Mouse (Mus musculus) spleen, adult 2 months (tissue): ENCODE measurements at regions not wholly inside any gene's neighbourhood (a gene's known extent, or its start where the extent isn't known, plus 50 kb on each side); places are given as distances from the start of the nearest gene placed in this dataset.

Experiments
- DNase-seq, 2 experiments: peaks; one replicate each; pipeline versions ENCODE4 v3.0.0 to v3.0.0-alpha.2; 2012 to 2021; ENCODE audit warnings: low spot score in 2 of 2, low read depth in 1 of 2
- H3K27ac ChIP-seq: fragments of 200-500 bp; 2 replicates; pipeline ENCODE4 v1.5.1; 2012; ENCODE audit warnings: low read length, inconsistent platforms; ENCODE audit not compliant: insufficient read depth
- H3K27me3 ChIP-seq: fragments of 200-500 bp; 2 replicates; pipeline ENCODE4 v1.6.1; 2012; ENCODE audit warnings: mild to moderate bottlenecking, moderate library complexity, low read length, inconsistent platforms; ENCODE audit not compliant: control insufficient read depth, insufficient read depth
- H3K36me3 ChIP-seq: fragments of 200-500 bp; 2 replicates; pipeline ENCODE4 v1.6.1; 2012; ENCODE audit warnings: mild to moderate bottlenecking, low read length, inconsistent platforms; ENCODE audit not compliant: control insufficient read depth, insufficient read depth
- H3K4me1 ChIP-seq: fragments of 200-500 bp; 2 replicates; pipeline ENCODE4 v1.6.1; 2011; ENCODE audit warnings: inconsistent platforms; ENCODE audit not compliant: control insufficient read depth, insufficient read depth, insufficient read length
- H3K4me3 ChIP-seq: fragments of 200-500 bp; 2 replicates; pipeline ENCODE4 v1.5.1; 2011; ENCODE audit warnings: mild to moderate bottlenecking, inconsistent platforms; ENCODE audit not compliant: insufficient read depth, insufficient read length; ENCODE audit errors: extremely low read depth
- CTCF ChIP-seq: fragments of 200-500 bp; IDR thresholded peaks from 2 replicates; pipeline ENCODE4 v1.5.1; 2011; ENCODE audit warnings: mild to moderate bottlenecking, inconsistent platforms; ENCODE audit not compliant: insufficient read depth, insufficient read length, insufficient replicate concordance; ENCODE audit errors: extremely low read depth
- POLR2A ChIP-seq: fragments of 200-500 bp; IDR thresholded peaks from 2 replicates; pipeline ENCODE4 v1.6.1; 2011; ENCODE audit warnings: low read depth, low read length, inconsistent platforms
- WGBS: fragments of 180-500 bp; shearing (Covaris S2); methylation state at CpG from one replicate; pipeline ENCODE4 v1.1.7; 2018; 5-methylcytosine and 5-hydroxymethylcytosine counted together

- no peak overlapping the region for H3K4me3 ChIP-seq
- no peak overlapping the region for H3K27ac ChIP-seq
- no peak for DNase-seq
- H3K27me3 ChIP-seq, result no peaks in the 10 kb centered on the region
- no peaks in the 10 kb centered on the region for H3K36me3 ChIP-seq
- 67% methylated on average over 6 of the region's 6 CpGs for WGBS
- peaks cover 5% of the 10 kb centered on the region; the same call in 1 of the 2 replicates for H3K4me1 ChIP-seq
- no peak for TF ChIP-seq CTCF
- no peak for TF ChIP-seq POLR2A
Observed at GRCm38 (mm10) chr14:25312814-25313426, 146.1 kb upstream of the Zmiz1 start.

GRCm38 (mm10) chr14:25313693-25314240, 145.2 kb upstream of the Zmiz1 start:
- TF ChIP-seq CTCF (no peak), POLR2A (no peak)
- peaks cover 5% of the 10 kb centered on the region; the same call in 1 of the 2 replicates for H3K4me1 ChIP-seq
- no peak overlapping the region for H3K27ac ChIP-seq
- no peaks in the 10 kb centered on the region for H3K36me3 ChIP-seq
- 55% methylated on average over 4 of the region's 4 CpGs for WGBS
- H3K4me3 ChIP-seq, result no peak overlapping the region
- no peak for DNase-seq
- 0 out of 2 replicates have a peak, but pooled peaks cover 1% of the 10 kb centered on the region for H3K27me3 ChIP-seq

DNA sequence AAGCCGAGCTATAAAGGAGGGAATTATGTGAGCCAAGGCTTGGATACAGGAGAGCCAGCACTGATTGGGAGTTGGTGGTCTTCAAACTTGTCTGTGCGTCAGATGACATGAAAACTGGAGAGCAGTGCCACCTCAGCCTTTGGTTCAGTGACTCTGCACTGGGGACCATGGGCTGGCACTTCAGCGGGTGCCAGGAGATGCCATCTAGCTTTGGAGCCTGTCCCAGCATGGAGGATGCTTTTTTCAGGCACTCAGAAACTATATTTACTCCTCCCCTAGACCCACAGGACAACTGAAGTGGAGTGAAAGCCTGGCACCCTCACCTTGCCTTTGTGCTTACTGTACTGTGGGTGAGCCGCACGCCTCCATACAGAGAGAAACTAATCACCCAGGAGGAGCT, 142.5 kb upstream of the Zmiz1 start:
- Histone ChIP-seq H3K4me3 (no peak overlapping the region), H3K36me3 (no peaks in the 10 kb centered on the region), H3K4me1 (peaks cover 5% of the 10 kb centered on the region; the same call in 1 of the 2 replicates), H3K27me3 (0 out of 2 replicates have a peak, but pooled peaks cover 1% of the 10 kb centered on the region), H3K27ac (no peak overlapping the region)
- no peak for DNase-seq
- 93% methylated on average over 5 of the region's 5 CpGs for WGBS
- TF ChIP-seq CTCF, result no peak
- no peak for TF ChIP-seq POLR2A

DNA sequence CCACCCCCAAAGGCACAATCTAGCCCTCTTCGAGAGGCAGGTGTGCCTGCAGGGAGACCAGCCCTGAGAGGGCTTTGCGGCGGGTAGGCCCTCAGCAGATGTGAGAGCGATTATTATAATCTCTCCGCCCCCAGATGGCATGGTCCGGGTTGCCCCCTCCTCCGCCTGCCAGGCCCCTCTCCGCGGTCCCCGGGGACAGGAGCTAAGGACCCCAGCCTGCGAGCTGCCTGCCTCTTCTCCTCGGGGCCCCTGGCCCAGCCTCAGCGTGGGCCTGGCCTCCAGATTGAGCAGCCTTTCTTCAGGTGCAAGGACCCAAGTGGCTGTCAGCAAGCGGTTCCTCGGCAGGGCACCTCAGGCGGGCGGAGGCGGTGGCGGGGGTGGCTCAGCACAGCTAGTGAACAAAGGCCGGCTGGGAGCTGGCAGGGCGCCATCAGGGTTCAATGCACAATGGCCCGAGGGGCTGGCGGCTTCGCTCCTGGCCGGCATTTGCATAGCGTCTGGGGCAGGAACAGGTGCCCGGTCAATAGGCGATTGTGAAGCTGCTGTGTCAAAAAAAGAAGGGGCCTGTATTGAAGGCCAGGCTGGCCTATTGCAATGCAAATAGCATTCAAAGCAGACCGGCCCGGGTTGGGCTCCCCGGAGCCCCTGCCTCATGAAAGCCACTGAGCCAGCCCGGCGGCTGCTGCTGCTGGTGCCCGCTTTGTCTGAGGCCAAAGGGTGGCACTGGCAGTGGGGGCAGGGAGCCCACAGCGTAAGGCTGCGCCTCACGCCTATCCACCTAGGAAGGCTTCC, 141.1 kb upstream of the Zmiz1 start:
- H3K27ac ChIP-seq, result no peak overlapping the region
- DNase-seq, result peak in 1 of 2 experiments; percentile 68
- H3K36me3 ChIP-seq, result no peaks in the 10 kb centered on the region

GRCm38 (mm10) chr14:25318909-25319308, 140.1 kb upstream of the Zmiz1 start:
- no peak overlapping the region for H3K4me3 ChIP-seq
- no peak overlapping the region for H3K27ac ChIP-seq
- H3K4me1 ChIP-seq, result peaks cover 7% of the 10 kb centered on the region; the same call in 1 of the 2 replicates
- 0 out of 2 replicates have a peak, but pooled peaks cover 1% of the 10 kb centered on the region for H3K27me3 ChIP-seq
- H3K36me3 ChIP-seq, result no peaks in the 10 kb centered on the region
- DNase-seq, result no peak
- TF ChIP-seq POLR2A (no peak), CTCF (no peak)
- 88% methylated on average over 12 of the region's 12 CpGs for WGBS

More for the DNA sequence above, 141.1 kb upstream of the Zmiz1 start:
- Histone ChIP-seq H3K4me3 (peak overlapping the region; percentile 22; the same call in 1 of the 2 replicates), H3K27me3 (0 out of 2 replicates have a peak, but pooled peaks cover 1% of the 10 kb centered on the region), H3K4me1 (peaks cover 5% of the 10 kb centered on the region; the same call in 1 of the 2 replicates)
- TF ChIP-seq POLR2A (no peak), CTCF (no peak)
- WGBS, result 29% methylated on average over 35 of the region's 37 CpGs

- Histone ChIP-seq H3K4me3 (no peak overlapping the region), H3K4me1 (peaks cover 7% of the 10 kb centered on the region; the same call in 1 of the 2 replicates), H3K27me3 (0 out of 2 replicates have a peak, but pooled peaks cover 1% of the 10 kb centered on the region), H3K36me3 (no peaks in the 10 kb centered on the region), H3K27ac (no peak overlapping the region)
- no peak for TF ChIP-seq POLR2A
- no peak for TF ChIP-seq CTCF
- DNase-seq, result no peak
- 94% methylated on average over 4 of the region's 4 CpGs for WGBS
Observed at GRCm38 (mm10) chr14:25320141-25320540, 138.8 kb upstream of the Zmiz1 start.
